Mouse (Mus musculus): ENCODE measurements around the gene Rad17. TPM values are rescaled to one million over a fixed set of nuclear protein-coding genes. Genes with fewer than 3 reads are reported as not detected.

The Rad17 gene
- polyA plus RNA-seq, 1 experiment: 0.75 TPM

- no peak for TF ChIP-seq CTCF (IDR thresholded peaks at IDR 0.05; ENCODE audit: extremely low read depth, insufficient read length, insufficient replicate concordance, low read depth, low read length)
- Histone ChIP-seq H3K27me3 (ENCODE audit: control insufficient read depth, insufficient read depth, low read length) (no peaks in the 10 kb centered on the region), H3K4me3 (ENCODE audit: low read depth, low read length) (no peak overlapping the region), H3K4me1 (ENCODE audit: control insufficient read depth, insufficient read depth, insufficient read length, low read length) (no peaks in the 10 kb centered on the region), H3K27ac (ENCODE audit: insufficient read depth, low read depth, low read length) (no peak overlapping the region), H3K36me3 (ENCODE audit: control insufficient read depth, insufficient read depth, low read length) (no peaks in the 10 kb centered on the region)
- 100% methylated on average over 1 of the region's 1 CpGs for WGBS
These were observed 82.5 kb downstream of the Rad17 start for GRCm38 (mm10) chr13:100568359-100568758.

Other genes with a start within 250 kb of the Rad17 start
- gene Naip1, start 198.2 kb downstream of the Rad17 start, polyA plus RNA-seq (2012; rRNA removed): 3.7 and 7.6 TPM in 2 replicates
- 4.3 and 9.1 TPM in 2 replicates for gene Gtf2h2, start 158.5 kb downstream of the Rad17 start, polyA plus RNA-seq (2012; rRNA removed)
- 7.4 and 23.3 TPM in 2 replicates for gene Ocln, start 98.3 kb downstream of the Rad17 start, polyA plus RNA-seq (2012; rRNA removed)
- 8.0 and 18.3 TPM in 2 replicates for gene Marveld2, start 34.1 kb downstream of the Rad17 start, polyA plus RNA-seq (2012; rRNA removed)
- gene Ak6, start 72 bp downstream of the Rad17 start, polyA plus RNA-seq (2012; rRNA removed): 5.5 and 10.0 TPM in 2 replicates
- 0.13 and 0.63 TPM in 2 replicates for gene Taf9, start 528 bp upstream of the Rad17 start, polyA plus RNA-seq (2012; rRNA removed)
- 0.39 and 0.41 TPM in 2 replicates for gene Ccdc125, start 18.7 kb upstream of the Rad17 start, polyA plus RNA-seq (2012; rRNA removed)
- 2.9 and 6.9 TPM in 2 replicates for gene Cdk7, start 79.9 kb upstream of the Rad17 start, polyA plus RNA-seq (2012; rRNA removed)
- 28.9 and 50.7 TPM in 2 replicates for gene Mrps36, start 93.6 kb upstream of the Rad17 start, polyA plus RNA-seq (2012; rRNA removed)
- 0.33 TPM in 1 of 2 replicates, not detected in the other for gene Cenph, start 124.8 kb upstream of the Rad17 start, polyA plus RNA-seq (2012; rRNA removed)
- gene Ccnb1, start 135.5 kb upstream of the Rad17 start, polyA plus RNA-seq (2012; rRNA removed): 4.3 and 11.2 TPM in 2 replicates
- 14.0 and 24.7 TPM in 2 replicates for gene Slc30a5, start 182.4 kb upstream of the Rad17 start, polyA plus RNA-seq (2012; rRNA removed)